Mouse (Mus musculus) naive thymus-derived CD4-positive, alpha-beta T cell, adult 2 months (primary cell): ENCODE measurements around the gene Anapc4.

ENCODE experiments used
- DNase-seq: peaks from one replicate; pipeline ENCODE4 v3.0.0-alpha.2; 2011; ENCODE audit warnings: low read depth

The Anapc4 gene

DNA sequence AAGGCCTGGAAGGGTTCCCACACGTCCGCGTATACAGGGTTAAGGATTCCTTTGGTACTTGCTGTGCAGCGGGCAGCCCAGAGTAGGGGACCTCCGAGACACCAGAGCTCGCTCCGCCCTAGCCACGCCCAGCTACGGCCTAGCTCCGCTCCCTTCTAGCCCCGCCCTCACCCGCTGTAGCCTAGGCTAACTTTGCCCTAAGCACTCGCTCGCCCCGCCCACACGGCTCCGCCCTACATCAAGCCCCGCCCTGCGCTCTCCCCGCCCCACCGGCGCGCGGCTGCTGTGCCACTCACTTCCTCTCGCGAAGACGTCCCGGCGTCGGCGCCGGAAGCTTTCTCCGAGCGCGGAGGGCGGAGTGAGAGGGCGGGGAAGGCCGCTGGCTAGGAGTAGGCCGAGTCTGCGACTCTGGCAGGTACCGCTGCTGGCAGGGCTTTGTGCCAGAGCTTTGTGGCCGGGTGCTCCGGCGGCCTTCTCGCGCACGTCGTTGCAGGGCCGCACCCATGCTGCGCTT is at the start of gene Anapc4:
Anapc4 (plus strand) TSS at position 252 of the 514 bp plus-strand sequence.
- peak; percentile 100 for DNase-seq

DNA sequence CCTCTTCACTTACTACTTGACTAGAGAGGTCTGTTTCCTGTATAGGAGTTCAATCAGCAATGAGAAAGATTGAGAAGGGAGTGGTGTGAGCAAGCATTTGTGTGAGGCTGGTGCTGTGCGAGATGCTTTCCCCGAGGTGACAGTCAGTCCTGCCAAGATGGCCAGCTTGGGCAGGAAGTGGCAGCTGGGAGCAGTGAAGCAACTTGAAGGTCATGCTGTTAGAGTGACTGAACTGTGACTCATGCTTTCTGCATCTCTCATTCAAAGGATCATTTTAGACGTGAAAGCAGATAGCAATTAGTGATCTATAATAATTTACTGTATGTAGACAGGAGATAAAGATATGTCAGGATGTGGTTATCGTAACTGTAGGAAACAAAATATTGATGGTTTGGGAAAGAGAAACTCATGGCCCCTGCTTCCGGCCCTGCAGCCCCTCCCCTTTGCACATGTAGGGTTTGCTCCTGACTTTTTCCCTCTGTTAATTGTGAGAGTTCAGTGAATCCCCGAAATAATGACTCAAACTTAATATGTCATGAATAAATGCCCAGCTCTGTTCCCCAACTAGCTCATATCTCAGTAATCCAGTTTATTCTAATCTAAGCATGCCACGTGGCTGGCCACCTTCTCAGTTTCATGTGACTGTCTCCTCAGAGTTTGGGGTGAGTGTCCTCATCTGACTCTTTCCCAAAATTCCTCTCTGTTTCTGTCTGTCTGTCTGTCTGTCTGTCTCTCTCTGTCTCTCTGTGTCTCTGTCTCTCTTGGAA is 47.1 kb upstream of the Anapc4 start:
- DNase-seq = no peak

DNA sequence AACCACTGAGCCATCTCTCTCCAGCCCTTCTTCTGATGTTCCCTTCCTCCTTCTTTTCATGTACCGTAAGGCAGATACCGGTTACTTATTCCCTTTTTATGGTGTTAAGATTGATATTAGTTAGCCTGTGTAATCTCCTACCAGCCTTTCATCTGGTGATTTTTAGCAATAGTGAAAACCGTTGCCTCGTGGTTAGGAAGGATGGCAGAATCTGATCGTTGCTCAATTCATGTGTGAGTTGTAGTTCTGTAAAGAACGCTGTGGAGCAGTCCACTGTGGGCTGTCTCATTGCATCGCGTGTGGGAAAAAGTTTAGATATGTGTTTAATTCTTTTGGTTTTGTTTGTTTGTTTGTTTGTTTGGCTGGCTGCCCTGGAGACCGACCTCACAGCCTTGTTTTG is 40.6 kb upstream of the Anapc4 start:
- DNase-seq = no peak

DNA sequence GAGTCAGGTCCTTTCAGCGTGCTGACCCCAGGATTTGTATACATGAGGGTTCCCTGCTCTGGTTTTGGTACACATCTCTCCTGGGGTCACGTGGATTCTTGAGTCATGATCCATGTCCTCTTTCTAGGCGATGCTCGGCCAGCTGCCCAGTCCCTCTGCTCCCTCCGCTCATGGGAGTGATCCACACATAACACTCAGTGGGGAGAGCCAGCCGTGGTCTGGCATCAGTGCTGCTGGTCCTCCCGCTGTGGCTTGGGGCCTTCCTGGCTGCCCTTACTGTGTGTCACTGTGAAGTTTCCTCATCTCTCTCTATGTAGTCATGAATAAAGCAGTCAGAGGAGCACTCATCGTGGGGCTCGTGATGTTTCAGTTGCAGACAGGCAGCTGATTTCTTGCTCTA is 39.7 kb upstream of the Anapc4 start:
- DNase-seq = no peak

DNA sequence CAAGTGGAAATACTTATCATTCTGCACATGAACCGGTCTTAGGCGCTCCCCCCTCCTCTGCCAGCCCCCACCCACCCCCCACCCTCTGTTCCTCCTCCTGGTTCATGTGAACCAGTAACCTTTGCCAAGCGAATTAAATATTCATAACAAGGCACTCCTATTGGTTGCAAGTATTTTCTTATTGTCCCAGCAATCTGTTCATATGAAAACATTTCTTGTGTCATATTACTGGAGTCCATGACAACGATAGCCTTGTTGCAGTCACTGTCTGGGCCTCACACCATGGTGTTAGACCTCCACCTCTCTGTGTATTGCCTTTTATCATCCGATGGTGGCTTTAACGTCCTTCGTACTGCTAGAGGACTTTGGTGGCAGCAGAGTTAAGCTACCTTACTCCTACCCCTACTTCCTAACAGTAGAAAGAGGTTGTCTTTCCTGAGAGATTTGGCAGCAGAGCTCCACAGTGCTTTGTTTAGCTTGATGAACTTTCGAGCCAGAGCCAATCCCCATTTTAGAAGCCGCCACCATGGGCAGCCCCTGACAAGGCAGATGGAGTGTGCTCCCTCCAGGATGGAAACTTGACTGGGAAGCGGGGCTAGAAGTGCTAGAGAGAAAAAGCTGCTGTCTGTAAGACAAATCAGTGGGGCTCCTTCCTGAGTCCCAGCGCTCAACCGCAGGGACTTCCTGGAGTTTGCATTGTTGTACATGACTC is 34.4 kb upstream of the Anapc4 start:
- no peak for DNase-seq

DNA sequence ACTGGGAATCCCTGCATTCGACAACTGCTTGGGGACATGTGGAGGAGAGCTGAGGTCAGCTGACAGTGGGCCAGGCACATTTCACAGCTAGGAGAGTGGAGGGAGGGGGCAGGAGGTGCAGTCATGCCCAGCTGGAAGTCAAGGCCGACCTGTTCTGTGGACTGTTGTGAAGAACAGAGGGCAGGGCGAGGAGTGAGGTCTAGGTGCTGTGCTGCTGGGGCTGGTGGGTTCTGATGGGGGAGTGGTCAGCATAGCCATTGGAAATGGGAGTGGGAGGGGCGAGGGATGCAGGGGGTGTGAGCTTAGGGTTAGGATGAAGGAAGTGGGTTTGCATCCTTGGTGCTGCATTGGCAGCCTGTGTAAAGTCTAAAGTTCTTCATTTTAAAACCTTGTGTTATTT is 28.0 kb upstream of the Anapc4 start:
- no peak for DNase-seq

DNA sequence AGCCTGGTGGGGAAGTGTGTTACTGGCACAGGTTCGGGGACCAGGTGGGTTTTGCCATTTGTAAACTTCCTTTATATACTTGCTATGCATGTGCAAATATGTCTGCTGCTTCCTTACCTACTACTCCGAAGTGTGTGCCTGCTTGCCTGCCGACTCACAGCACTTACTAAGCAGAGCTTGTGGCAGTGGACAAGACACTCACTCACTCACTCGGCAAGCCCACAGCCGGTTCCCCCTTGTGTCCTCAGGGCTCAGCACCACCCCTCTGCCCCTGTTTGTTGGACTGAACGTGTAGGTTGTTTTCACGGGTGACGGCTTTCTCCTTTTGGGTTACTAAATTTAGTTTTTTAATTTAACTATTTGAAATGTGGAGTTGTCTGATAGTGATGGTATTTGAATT is 27.5 kb upstream of the Anapc4 start:
- DNase-seq = no peak

DNA sequence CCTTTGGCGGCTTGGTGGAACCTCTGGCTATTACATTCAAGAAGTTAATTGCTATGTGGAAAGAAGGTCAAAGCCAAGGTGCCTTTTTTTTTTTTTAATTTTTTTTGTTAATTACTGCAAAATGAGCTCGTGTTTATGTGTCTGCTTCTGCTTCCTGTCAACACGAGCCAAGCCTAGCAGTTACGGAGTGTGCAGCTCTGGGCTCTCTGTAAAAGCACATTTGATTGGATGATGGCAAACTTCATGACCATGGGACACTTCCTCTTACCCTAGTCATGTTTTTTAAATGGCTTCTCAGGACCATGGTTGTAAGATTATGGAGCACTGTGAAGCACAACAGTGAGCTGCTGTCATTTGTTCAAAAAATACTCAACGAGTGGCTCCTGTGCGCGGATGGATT is 26.8 kb upstream of the Anapc4 start:
- DNase-seq = no peak

DNA sequence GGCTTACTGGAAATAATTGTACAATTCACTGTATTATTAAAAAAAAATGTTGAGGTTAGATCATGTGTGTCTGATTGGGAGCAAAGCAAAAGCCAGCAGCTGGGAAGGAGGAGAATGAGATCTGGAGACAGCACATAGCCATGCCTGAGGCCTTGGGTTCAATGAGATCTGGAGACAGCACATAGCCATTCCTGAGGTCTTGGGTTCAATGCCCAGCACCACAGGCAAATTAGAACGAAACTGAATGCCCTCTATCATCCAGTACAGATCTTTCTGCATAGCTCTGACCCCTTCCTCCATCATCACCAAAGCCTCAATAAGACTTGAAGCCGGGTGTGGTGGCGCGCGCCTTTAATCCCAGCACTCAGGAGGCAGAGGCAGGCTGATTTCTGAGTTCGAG is 23.4 kb upstream of the Anapc4 start:
- DNase-seq = no peak

DNA sequence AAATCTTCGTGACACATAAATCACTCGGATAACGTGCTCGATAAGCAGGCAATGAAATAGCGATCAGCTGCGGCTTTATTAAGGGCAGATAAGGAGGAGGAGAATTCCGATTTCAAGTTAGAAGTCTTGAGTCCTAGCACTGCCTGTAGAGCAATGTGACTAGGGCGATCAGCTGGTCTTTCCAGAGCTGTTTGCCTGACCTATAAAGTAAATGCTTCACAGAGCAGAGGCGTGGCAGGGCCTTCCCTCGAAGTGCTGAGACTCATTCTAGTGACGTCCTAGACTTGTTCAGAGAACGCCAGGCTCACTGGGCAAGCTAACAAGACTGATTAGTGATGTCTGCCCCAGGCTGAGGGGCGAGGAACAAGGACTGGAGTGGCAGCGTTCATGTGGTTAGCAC is 22.8 kb upstream of the Anapc4 start:
- no peak for DNase-seq

DNA sequence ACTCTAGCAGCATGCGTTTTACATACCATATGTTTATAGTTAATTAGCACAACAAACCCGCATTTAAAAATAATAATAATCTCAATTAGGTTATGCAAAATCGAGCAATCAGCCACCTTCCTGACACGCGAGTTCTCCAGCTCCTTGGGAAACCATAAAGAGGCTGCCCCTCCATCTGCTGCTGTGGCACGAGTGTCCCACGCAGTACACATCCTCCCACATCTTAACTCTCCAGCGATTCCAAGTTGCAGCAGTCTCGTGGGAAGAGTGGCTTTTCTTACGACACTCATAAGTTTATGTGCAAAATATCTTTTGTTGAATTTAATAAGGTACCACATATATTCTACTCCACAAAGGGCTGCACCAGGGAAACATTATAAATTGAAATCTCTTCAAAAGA is 21.4 kb upstream of the Anapc4 start:
- DNase-seq = no peak

DNA sequence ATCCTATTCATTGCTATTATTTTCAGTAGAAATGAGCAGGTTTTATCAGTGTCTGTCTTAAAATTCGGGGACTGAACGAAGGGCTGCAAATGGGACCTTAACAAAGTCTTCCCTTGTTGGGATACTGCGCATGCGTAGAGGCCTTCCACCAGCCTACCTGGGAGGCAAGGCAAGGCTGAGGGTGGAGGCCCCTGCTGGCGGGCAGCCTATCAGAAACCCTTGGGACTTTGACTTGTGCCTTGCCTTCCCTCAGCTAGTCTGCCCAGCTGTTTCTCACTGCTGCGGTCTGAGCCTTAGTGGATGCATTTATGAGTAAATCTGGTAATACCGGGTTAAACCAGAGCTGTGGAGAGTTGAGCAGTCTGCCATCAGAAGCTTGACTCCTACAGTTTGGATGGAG is 20.5 kb upstream of the Anapc4 start:
- DNase-seq = no peak

DNA sequence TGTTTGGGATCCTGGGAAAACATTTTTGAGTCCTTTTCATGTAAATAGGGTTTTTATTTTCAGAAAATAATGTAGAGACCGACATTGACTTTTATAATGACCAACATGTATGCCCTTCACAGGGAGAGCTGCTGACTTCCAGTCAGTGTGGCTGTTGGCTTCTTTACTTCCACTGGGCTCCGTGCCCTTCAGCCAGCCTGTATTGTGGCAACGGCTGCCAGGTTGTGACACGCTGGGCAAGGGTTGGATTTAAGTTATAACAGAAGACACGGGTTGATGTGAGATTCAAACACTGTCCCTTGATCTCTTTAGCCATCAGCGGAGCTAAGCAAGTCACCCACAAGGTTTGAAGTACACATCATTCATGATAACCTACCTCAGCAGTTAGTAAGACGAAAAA is 15.1 kb upstream of the Anapc4 start:
- no peak for DNase-seq

DNA sequence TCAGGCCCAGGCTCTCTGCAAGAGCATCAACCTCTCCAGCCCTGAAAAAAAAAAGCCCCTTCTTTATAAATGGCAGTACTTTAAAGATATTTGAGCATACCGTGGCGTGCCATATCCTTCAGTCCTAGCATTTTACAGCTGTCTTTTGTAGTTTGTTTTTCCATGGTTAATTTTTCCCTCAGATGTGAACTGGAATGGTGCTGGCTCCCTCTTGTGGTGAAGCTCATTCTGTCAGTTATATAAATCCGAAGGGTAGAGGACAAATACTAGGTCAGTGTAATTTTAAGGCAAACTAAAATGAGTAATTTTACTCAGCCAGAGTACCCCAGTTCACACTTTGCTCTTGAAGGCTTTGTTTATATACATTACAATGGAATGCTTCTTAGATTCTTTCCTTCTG is 12.1 kb upstream of the Anapc4 start:
- DNase-seq = peak; percentile 20

DNA sequence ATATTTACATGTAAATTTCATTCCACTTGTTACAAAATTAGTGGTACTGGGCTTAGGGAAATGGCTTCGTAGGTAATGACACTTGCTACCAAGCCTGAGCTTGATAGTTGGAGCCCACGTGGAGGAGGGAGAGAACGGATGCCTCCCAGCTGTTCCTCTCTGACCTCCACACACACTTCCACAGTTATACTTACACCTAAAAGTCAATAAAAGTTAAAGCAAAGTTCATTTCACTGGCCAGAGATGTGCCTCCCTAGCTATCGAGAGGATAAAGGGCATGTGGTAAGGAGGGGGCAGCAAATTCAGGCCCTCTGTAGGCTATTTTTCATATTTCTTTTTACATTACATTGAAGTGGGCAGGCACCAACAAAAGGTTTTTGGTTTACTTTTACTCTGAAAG is 5.9 kb upstream of the Anapc4 start:
- no peak for DNase-seq

DNA sequence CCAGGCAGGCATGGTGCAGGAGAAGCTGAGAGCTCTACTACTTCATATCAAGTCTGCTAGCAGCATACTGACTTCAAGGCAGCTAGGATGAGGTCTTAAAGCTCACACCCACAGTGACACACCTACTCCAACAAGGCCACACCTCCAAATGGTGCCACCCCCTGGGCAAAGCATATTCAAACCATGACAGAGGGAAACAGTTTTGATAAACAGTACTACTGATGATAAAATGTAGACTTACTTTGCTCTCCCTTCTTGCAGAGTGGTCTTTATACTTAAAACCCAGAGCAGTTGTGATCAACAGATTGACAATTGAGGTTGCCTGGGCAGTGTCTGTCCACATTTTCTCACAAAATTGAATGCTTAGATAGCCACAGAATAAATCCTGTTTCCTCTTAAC is 807 bp upstream of the Anapc4 start:
- DNase-seq = peak; percentile 53

DNA sequence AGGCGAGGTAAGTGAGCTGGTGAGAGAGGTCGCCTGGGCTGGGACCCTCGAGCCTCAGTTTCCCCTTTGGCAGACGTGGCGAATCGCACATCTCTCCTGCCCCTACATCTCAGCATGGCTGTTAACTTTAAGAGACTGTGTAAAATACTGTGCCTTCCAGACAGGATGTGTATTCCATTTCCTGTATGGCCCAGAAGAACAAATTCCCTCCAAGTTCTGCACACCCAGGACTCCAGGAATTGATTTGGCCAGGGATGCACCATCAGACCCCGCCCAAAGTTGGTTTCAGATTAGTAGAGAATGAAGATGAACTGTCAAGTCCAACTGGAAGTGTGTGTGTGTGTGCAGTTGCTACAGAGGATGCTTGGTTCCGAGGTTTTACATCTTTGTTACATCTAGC is 574 bp downstream of the Anapc4 start:
- no peak for DNase-seq

DNA sequence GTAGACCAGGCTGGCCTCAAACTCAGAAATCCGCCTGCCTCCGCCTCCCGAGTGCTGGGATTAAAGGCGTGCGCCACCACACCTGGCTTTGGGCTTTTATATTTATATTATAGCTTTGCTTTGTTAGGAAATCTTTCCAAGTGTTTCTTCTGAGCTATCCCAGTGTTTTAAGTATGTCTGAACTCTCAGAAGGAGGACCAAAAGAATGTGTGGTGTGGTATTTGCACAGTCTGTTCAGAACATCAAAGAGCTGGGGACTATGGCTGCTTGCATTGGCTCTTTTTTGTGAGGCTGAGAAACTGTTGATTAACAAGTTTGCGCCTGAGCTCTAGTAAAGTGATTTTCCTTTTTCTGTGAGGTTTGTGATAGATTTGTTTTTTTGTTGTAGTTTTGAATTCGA is 10.5 kb downstream of the Anapc4 start:
- DNase-seq = no peak

DNA sequence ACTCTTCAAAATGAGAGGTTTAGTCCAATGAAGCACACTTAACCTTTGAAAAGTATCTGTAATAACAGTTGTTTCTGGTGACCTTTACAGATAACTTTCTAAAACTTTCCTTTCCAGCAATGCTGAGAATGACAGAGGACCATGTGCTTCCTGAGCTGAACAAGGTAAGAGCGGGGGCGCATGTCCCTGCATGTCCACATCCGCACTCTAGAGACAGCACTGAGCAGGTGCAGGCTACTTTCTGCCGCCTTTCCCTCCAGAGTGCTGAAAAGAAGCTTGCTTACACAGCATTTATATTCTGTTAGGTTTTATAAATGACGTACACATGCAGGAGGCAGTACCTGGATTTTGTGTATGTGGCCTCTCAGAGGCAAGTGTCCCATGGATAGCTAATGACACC is 21.9 kb downstream of the Anapc4 start:
- DNase-seq = no peak

DNA sequence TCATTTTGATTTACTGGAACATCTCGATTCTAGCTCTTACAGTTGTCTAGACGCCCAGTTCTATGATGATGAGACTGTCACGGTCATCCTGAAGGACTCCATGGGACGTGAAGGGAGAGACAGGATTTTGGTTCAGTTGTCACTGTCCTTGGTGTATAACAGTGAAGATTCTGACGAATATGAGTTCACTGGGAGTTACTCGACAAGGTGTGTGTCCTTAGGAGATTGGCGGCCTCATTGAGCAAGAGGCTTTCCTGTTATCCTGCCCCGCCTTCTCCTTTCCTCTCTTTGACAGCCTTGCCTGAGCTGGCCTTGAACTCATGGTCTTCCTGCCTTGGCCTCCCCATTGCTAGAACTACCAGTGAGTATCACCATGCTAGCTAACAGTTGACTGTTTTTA is 30.6 kb downstream of the Anapc4 start:
- DNase-seq = no peak

DNA sequence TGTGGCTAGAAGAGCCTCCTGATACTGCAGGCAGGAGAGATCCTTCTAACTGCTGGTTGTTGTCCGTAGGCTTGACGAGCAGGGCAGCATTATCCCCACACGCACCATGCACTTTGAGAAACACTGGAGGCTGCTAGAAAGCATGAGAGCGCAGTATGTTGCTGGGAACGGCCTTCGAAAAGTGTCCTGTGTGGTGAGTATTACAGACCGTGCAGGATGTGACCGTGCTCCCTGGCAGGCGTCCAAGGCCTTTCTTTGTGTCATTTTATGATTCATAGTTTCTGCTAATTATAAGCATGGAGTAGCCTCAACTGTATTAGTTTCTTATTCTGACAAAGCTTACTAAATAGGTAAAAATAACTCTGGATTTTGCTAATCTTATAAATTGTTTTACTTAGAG is 32.0 kb downstream of the Anapc4 start:
- no peak for DNase-seq

DNA sequence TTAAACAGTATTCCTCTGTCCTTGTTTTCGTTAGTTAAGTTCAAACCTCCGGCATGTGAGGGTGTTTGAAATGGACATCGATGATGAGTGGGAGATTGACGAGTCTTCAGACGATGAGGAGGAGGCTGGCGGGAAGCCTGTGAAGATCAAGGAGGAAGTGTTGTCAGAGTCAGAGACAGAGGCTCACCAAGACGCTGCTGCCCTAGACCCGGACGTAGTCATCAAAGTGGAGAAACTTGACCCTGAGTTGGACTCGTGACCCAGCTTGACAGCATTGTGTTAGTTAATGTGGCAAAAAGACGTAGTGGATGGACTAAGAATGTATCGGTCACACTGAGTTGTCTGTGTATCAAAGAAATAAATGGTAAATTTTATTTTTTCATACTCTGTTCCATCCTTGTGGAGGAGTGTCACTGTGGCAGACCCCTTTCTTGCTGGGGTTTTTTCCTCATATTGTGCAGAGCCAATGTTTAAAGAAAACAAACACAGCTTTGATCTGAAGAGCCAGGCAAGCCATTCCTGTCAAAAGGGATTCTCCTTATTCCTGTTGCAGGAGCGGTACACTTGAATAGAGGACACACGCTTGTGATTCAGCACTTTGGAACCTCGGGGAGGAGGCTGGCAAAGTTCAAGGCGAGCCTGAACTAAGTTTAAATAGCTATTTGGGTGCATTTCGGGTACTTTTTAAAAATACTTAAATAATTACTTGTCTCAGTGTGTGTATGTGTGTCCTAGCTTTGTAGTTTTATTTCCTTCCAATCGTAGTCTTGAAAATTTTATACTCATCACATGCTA is 32.7 kb downstream of the Anapc4 start:
- DNase-seq = no peak
